Mouse (Mus musculus) layer of hippocampus, postnatal 14 days (tissue): Measurements from ENCODE around the gene Rhox1. TPM values are rescaled to one million over a fixed set of nuclear protein-coding genes. Genes with fewer than 3 reads are reported as not detected.
A peak's percentile ranks its signal among the peaks of the same experiment; 100 is the strongest.
"Not testable (repeated sequence)": the region's sequence is repeated elsewhere in the genome, so short reads cannot be mapped to it uniquely, and the experiment has no call there.

Experiments used
- DNase-seq, 2 experiments: peaks; one replicate each; pipeline ENCODE4 v3.0.0; 2021 to 2022; ENCODE audit warnings: low spot score in 2 of 2, mixed read lengths in 1 of 2
- long read RNA-seq, 2 experiments: library from polyadenylated mRNA; stranded (forward); transcript quantifications; one replicate each; pipeline ENCODE4 v2.0.0; 2021
- total RNA-seq, 2 experiments: library from RNA; stranded (reverse); gene quantifications; 2 replicates each; pipeline ENCODE4 v1.2.3; 2021

Gene Rhox1
- not detected for total RNA-seq
- long read RNA-seq, experiment 1 = 0 reads
- long read RNA-seq, experiment 2 = 0 reads

GRCm38 (mm10) chrX:37222158-37222557 is at the start of gene Rhox1:
Gene Rhox1, minus strand, starts transcription at chrX:37222258.
- not testable (repeated sequence) for DNase-seq

GRCm38 (mm10) chrX:37265038-37265437 is 43.0 kb upstream of the Rhox1 start, which contains the start of gene Rhox4a:
Gene Rhox4a, plus strand, starts transcription at chrX:37265338.
- not testable (repeated sequence) for DNase-seq

- DNase-seq = not testable (repeated sequence)
These were observed 27.6 kb upstream of the Rhox1 start, which contains the start of gene Rhox3a for GRCm38 (mm10) chrX:37249619-37250018. Gene Rhox3a, plus strand, starts transcription at chrX:37249919.

- not testable (repeated sequence) for DNase-seq
These were observed 22.6 kb upstream of the Rhox1 start, which contains the start of gene Rhox2a for GRCm38 (mm10) chrX:37244676-37245075. Gene Rhox2a, plus strand, starts transcription at chrX:37244976.

- DNase-seq = no peak
These were observed 11.1 kb downstream of the Rhox1 start, which contains the start of gene Gm9 for GRCm38 (mm10) chrX:37210941-37211340. Gene Gm9, minus strand, starts transcription at chrX:37211041.

GRCm38 (mm10) chrX:37198676-37199075 is 23.4 kb downstream of the Rhox1 start:
- DNase-seq = no peak

GRCm38 (mm10) chrX:37191744-37192379 is 30.2 kb downstream of the Rhox1 start:
- DNase-seq = peak; percentile 3 to 9

- peak; percentile 59 to 78 for DNase-seq
These were observed 30.8 kb downstream of the Rhox1 start, which contains the start of the genes Ndufa1 and Rnf113a1 for GRCm38 (mm10) chrX:37191105-37191743. Gene Ndufa1, minus strand, starts transcription at chrX:37191163. Gene Rnf113a1, plus strand, starts transcription at chrX:37191245.

- DNase-seq = no peak
These were observed 31.3 kb downstream of the Rhox1 start for GRCm38 (mm10) chrX:37190755-37191104.

- not testable (repeated sequence) for DNase-seq
These were observed 37.7 kb downstream of the Rhox1 start for GRCm38 (mm10) chrX:37184401-37184800.

- no peak for DNase-seq
These were observed 53.3 kb downstream of the Rhox1 start, which contains the start of gene Akap14 for GRCm38 (mm10) chrX:37168742-37169141. Gene Akap14, minus strand, starts transcription at chrX:37168842.

- DNase-seq = peak in 1 of 2 experiments; percentile 13
These were observed 55.0 kb downstream of the Rhox1 start for GRCm38 (mm10) chrX:37167085-37167484.

Other genes starting within 250 kb of the Rhox1 start
- 10 to 100 TPM; 48.8 to 49.9 TPM for gene Sept6, start 230.5 kb downstream of the Rhox1 start, total RNA-seq
- gene Sowahd, start 173.4 kb downstream of the Rhox1 start, total RNA-seq = not detected
- 100 to 1,000 TPM; 319 to 320 TPM for gene Rpl39, start 136.9 kb downstream of the Rhox1 start, total RNA-seq
- 10 to 100 TPM; 19.1 to 19.3 TPM for gene Upf3b, start 111.9 kb downstream of the Rhox1 start, total RNA-seq
- 10 to 100 TPM; 13.0 to 15.5 TPM for gene Nkap, start 95.5 kb downstream of the Rhox1 start, total RNA-seq
- under 1 TPM in 1 of 2 experiments, not detected in 1; 0.18 TPM for gene Akap14, start 53.4 kb downstream of the Rhox1 start, total RNA-seq
- 100 to 1,000 TPM; 257 to 290 TPM for gene Ndufa1, start 31.1 kb downstream of the Rhox1 start, total RNA-seq
- 1 to 10 TPM; 7.4 to 8.3 TPM for gene Rnf113a1, start 31.0 kb downstream of the Rhox1 start, total RNA-seq
- gene Gm9, start 11.2 kb downstream of the Rhox1 start, total RNA-seq = not detected
- not detected for gene Rhox2a, start 22.7 kb upstream of the Rhox1 start, total RNA-seq
- not detected for gene Rhox3a, start 27.7 kb upstream of the Rhox1 start, total RNA-seq
- not detected for gene Rhox4a, start 43.1 kb upstream of the Rhox1 start, total RNA-seq
- not detected for gene Rhox3a2, start 157.8 kb upstream of the Rhox1 start, total RNA-seq
- gene Rhox4a2, start 168.6 kb upstream of the Rhox1 start, total RNA-seq = not detected
- gene Rhox2b, start 189.8 kb upstream of the Rhox1 start, total RNA-seq = not detected
- not detected for gene Rhox4b, start 210.2 kb upstream of the Rhox1 start, total RNA-seq
- not detected for gene Rhox2c, start 231.4 kb upstream of the Rhox1 start, total RNA-seq
- not detected for gene Rhox3c, start 236.3 kb upstream of the Rhox1 start, total RNA-seq